Mouse (Mus musculus): ENCODE measurements at regions not wholly inside any gene's neighbourhood (a gene's known extent, or its start where the extent isn't known, plus 50 kb on each side); places are given as distances from the start of the nearest gene placed in this dataset.

DNA sequence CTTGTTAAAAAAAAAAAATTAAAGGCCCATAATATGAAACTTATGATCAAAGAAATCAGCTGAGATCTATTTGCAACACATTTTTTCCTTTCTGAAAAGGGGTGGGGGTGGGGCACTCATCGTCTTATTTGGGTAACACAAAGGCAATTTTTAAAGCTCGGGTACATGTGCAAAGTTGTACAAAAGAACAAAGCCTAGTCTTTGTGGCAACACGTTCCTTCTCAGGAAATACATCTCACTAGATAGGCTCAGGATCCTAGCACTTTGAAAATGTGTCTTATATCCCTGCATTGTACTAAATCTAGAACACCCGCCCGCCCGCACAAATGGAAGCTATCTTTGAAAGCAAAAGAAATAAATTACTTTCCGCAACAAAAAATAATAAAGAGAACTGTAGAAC, 158.2 kb downstream of the Sox4 start:
- no peak overlapping the region for H3K4me3 ChIP-seq (ENCODE audit: low read depth, low read length)
- no peaks in the 10 kb centered on the region for H3K27me3 ChIP-seq (replicated peaks; ENCODE audit: control insufficient read depth, insufficient read depth, low read length)
- H3K4me2 ChIP-seq, result no peak overlapping the region
- H3K9ac ChIP-seq (ENCODE audit: low read depth, low read length), result no peak overlapping the region
- WGBS, result 79% methylated on average over 7 of the region's 7 CpGs
- no peaks in the 10 kb centered on the region for H3K9me3 ChIP-seq (ENCODE audit: control insufficient read depth, low read length)
- DNase-seq (ENCODE audit: low spot score) (no peak), ATAC-seq (replicated peaks; ENCODE audit: low FRiP score) (no peak)
- H3K4me1 ChIP-seq (replicated peaks; ENCODE audit: control insufficient read depth, insufficient read depth, low read length), result no peaks in the 10 kb centered on the region
- H3K36me3 ChIP-seq (ENCODE audit: control insufficient read depth, insufficient read depth, low read length), result no peaks in the 10 kb centered on the region
- H3K27ac ChIP-seq (ENCODE audit: low read depth, low read length), result no peak overlapping the region

- H3K9ac ChIP-seq (ENCODE audit: low read depth, low read length), result no peak overlapping the region
- 73% methylated on average over 3 of the region's 3 CpGs for WGBS
- no peak overlapping the region for H3K4me3 ChIP-seq (ENCODE audit: low read depth, low read length)
- H3K4me2 ChIP-seq, result no peak overlapping the region
- H3K4me1 ChIP-seq (replicated peaks; ENCODE audit: control insufficient read depth, insufficient read depth, low read length), result no peaks in the 10 kb centered on the region
- H3K9me3 ChIP-seq (ENCODE audit: control insufficient read depth, low read length), result no peaks in the 10 kb centered on the region
- no peaks in the 10 kb centered on the region for H3K36me3 ChIP-seq (ENCODE audit: control insufficient read depth, insufficient read depth, low read length)
- no peak overlapping the region for H3K27ac ChIP-seq (ENCODE audit: low read depth, low read length)
- ATAC-seq (replicated peaks; ENCODE audit: low FRiP score) (no peak), DNase-seq (ENCODE audit: low spot score) (no peak)
- no peaks in the 10 kb centered on the region for H3K27me3 ChIP-seq (replicated peaks; ENCODE audit: control insufficient read depth, insufficient read depth, low read length)
Observed at GRCm38 (mm10) chr13:28794547-28794946, 159.0 kb downstream of the Sox4 start.

- Histone ChIP-seq H3K36me3 (ENCODE audit: control insufficient read depth, insufficient read depth, low read length) (no peaks in the 10 kb centered on the region), H3K4me3 (ENCODE audit: low read depth, low read length) (no peak overlapping the region), H3K9ac (ENCODE audit: low read depth, low read length) (no peak overlapping the region), H3K9me3 (ENCODE audit: control insufficient read depth, low read length) (no peaks in the 10 kb centered on the region), H3K4me1 (replicated peaks; ENCODE audit: control insufficient read depth, insufficient read depth, low read length) (no peaks in the 10 kb centered on the region), H3K27me3 (replicated peaks; ENCODE audit: control insufficient read depth, insufficient read depth, low read length) (no peaks in the 10 kb centered on the region), H3K27ac (ENCODE audit: low read depth, low read length) (no peak overlapping the region), H3K4me2 (no peak overlapping the region)
- ATAC-seq (replicated peaks; ENCODE audit: low FRiP score) (no peak), DNase-seq (ENCODE audit: low spot score) (no peak)
- 60% methylated on average over 5 of the region's 5 CpGs for WGBS
Observed at GRCm38 (mm10) chr13:28793166-28793935, 160.2 kb downstream of the Sox4 start.

DNA sequence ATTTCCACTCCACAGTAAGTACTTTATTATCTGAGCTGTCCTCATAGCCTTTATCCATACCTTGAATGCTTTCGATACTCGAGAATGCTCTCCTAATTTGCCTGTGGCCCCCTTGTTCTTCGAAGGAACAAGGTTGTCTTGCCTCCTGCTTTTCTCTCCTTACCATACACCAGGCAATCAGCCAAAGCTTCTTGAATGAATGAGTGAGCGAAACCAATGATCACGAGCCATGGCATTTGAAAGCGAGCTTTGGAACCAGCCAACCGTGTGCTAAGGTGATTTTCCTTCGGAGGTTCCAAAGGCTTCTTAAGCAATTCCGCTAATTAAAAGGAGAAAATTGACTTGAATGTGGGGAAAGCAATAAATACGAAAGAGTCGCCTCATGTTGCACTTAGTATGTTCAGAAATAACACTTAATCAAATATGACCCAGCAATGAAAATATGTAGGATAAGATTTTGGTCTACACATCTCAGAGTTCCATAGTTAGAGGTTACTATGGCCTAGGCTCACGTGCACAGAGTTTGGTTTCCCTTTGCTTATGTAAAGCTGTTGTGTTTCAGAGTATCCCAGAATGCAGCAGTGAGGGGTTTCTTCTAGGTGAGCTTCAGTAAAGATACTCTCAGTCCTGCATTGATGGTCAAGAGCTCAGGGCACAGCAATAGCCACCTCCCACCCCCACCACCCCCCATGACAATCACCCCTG, 160.9 kb downstream of the Sox4 start:
- DNase-seq (ENCODE audit: low spot score) (no peak), ATAC-seq (replicated peaks; ENCODE audit: low FRiP score) (no peak)
- H3K9me3 ChIP-seq (ENCODE audit: control insufficient read depth, low read length), result no peaks in the 10 kb centered on the region
- no peaks in the 10 kb centered on the region for H3K36me3 ChIP-seq (ENCODE audit: control insufficient read depth, insufficient read depth, low read length)
- H3K4me2 ChIP-seq, result no peak overlapping the region
- WGBS, result 88% methylated on average over 12 of the region's 12 CpGs
- H3K27me3 ChIP-seq (replicated peaks; ENCODE audit: control insufficient read depth, insufficient read depth, low read length), result no peaks in the 10 kb centered on the region
- H3K9ac ChIP-seq (ENCODE audit: low read depth, low read length), result no peak overlapping the region
- no peaks in the 10 kb centered on the region for H3K4me1 ChIP-seq (replicated peaks; ENCODE audit: control insufficient read depth, insufficient read depth, low read length)
- H3K27ac ChIP-seq (ENCODE audit: low read depth, low read length), result no peak overlapping the region
- H3K4me3 ChIP-seq (ENCODE audit: low read depth, low read length), result no peak overlapping the region

DNA sequence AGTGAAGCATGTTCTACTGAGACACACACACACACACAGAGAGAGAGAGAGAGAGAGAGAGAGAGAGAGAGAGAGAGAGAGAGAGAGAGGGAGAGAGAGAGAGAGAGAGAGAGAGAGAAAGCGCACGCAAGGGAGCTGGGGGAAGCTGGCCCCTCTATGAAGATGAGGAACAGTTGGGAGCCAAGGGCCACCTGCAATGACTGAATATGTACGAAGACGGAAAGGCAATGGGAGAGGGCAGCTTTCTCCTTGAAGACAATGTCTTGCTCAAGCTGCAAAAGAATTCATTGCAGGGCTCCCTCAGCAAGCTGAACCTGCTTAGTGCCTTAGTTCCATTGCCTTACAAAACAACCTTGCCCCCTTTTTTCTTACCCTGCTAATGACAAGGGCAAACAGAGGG, 163.1 kb downstream of the Sox4 start:
- ATAC-seq (replicated peaks; ENCODE audit: low FRiP score) (no peak), DNase-seq (ENCODE audit: low spot score) (no peak)
- H3K36me3 ChIP-seq (ENCODE audit: control insufficient read depth, insufficient read depth, low read length), result no peaks in the 10 kb centered on the region
- no peaks in the 10 kb centered on the region for H3K27me3 ChIP-seq (replicated peaks; ENCODE audit: control insufficient read depth, insufficient read depth, low read length)
- no peak overlapping the region for H3K9ac ChIP-seq (ENCODE audit: low read depth, low read length)
- 83% methylated on average over 4 of the region's 4 CpGs for WGBS
- no peaks in the 10 kb centered on the region for H3K4me1 ChIP-seq (replicated peaks; ENCODE audit: control insufficient read depth, insufficient read depth, low read length)
- H3K27ac ChIP-seq (ENCODE audit: low read depth, low read length), result no peak overlapping the region
- no peak overlapping the region for H3K4me2 ChIP-seq
- H3K4me3 ChIP-seq (ENCODE audit: low read depth, low read length), result no peak overlapping the region
- H3K9me3 ChIP-seq (ENCODE audit: control insufficient read depth, low read length), result no peaks in the 10 kb centered on the region

DNA sequence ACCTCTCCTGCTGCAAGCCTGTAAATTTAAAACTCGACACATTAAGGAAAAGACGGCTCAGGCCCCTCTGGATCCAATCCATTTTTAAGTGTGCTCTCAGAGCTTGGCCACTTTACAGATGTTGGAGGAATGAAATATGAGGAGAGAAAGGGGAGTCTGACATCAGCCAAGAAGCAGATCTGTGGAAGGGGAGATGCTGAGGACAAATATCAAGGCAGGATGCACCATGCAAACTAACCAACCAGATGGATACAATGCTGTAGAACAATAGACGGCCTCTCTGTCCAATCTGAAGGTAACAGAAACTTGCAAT, 166.2 kb downstream of the Sox4 start:
- ATAC-seq (replicated peaks; ENCODE audit: low FRiP score) (no peak), DNase-seq (ENCODE audit: low spot score) (no peak)
- Histone ChIP-seq H3K27ac (ENCODE audit: low read depth, low read length) (no peak overlapping the region), H3K4me1 (replicated peaks; ENCODE audit: control insufficient read depth, insufficient read depth, low read length) (no peaks in the 10 kb centered on the region), H3K4me2 (no peak overlapping the region), H3K4me3 (ENCODE audit: low read depth, low read length) (no peak overlapping the region), H3K36me3 (ENCODE audit: control insufficient read depth, insufficient read depth, low read length) (no peaks in the 10 kb centered on the region), H3K9ac (ENCODE audit: low read depth, low read length) (no peak overlapping the region), H3K9me3 (ENCODE audit: control insufficient read depth, low read length) (no peaks in the 10 kb centered on the region), H3K27me3 (replicated peaks; ENCODE audit: control insufficient read depth, insufficient read depth, low read length) (no peaks in the 10 kb centered on the region)
- 65% methylated on average over 3 of the region's 3 CpGs for WGBS

- Histone ChIP-seq H3K27ac (ENCODE audit: low read depth, low read length) (no peak overlapping the region), H3K4me3 (ENCODE audit: low read depth, low read length) (no peak overlapping the region), H3K4me2 (no peak overlapping the region), H3K9me3 (ENCODE audit: control insufficient read depth, low read length) (no peaks in the 10 kb centered on the region), H3K27me3 (replicated peaks; ENCODE audit: control insufficient read depth, insufficient read depth, low read length) (no peaks in the 10 kb centered on the region), H3K4me1 (replicated peaks; ENCODE audit: control insufficient read depth, insufficient read depth, low read length) (no peaks in the 10 kb centered on the region), H3K9ac (ENCODE audit: low read depth, low read length) (no peak overlapping the region), H3K36me3 (ENCODE audit: control insufficient read depth, insufficient read depth, low read length) (no peaks in the 10 kb centered on the region)
- 50% methylated on average over 9 of the region's 9 CpGs for WGBS
- ATAC-seq (replicated peaks; ENCODE audit: low FRiP score) (no peak), DNase-seq (ENCODE audit: low spot score) (no peak)
Observed at GRCm38 (mm10) chr13:28786629-28787330, 166.7 kb downstream of the Sox4 start.

GRCm38 (mm10) chr13:28782497-28783246, 170.8 kb downstream of the Sox4 start:
- ATAC-seq (replicated peaks; ENCODE audit: low FRiP score), result no peak
- no peak overlapping the region for H3K9ac ChIP-seq (ENCODE audit: low read depth, low read length)
- no peaks in the 10 kb centered on the region for H3K9me3 ChIP-seq (ENCODE audit: control insufficient read depth, low read length)
- H3K27ac ChIP-seq (ENCODE audit: low read depth, low read length), result no peak overlapping the region
- no peaks in the 10 kb centered on the region for H3K36me3 ChIP-seq (ENCODE audit: control insufficient read depth, insufficient read depth, low read length)
- no peaks in the 10 kb centered on the region for H3K27me3 ChIP-seq (replicated peaks; ENCODE audit: control insufficient read depth, insufficient read depth, low read length)
- H3K4me3 ChIP-seq (ENCODE audit: low read depth, low read length), result no peak overlapping the region
- H3K4me1 ChIP-seq (replicated peaks; ENCODE audit: control insufficient read depth, insufficient read depth, low read length), result no peaks in the 10 kb centered on the region
- 66% methylated on average over 10 of the region's 10 CpGs for WGBS
- DNase-seq (ENCODE audit: low spot score), result no peak
- no peak overlapping the region for H3K4me2 ChIP-seq
